Mouse (Mus musculus) layer of hippocampus, adult 6 months (tissue): Measurements from ENCODE around the gene Olfr139. TPM values are rescaled to one million over a fixed set of nuclear protein-coding genes. Genes with fewer than 3 reads are reported as not detected.

Experiments used
- long read RNA-seq, 2 experiments: library from polyadenylated mRNA; unstranded; transcript quantifications; one replicate each; pipeline ENCODE4 v2.0.0; 2019 to 2020
- polyA plus RNA-seq: library from polyadenylated mRNA; unstranded; fragments of <200 nt; fragmentation: Nextera tagmentation; gene quantifications from 2 replicates; pipeline ENCODE4 v1.2.3, GENCODE M21; 2021

Gene Olfr139
- not detected in 2 replicates for polyA plus RNA-seq
- long read RNA-seq, experiment 1 = 0 reads
- long read RNA-seq, experiment 2 = 0 reads

DNA sequence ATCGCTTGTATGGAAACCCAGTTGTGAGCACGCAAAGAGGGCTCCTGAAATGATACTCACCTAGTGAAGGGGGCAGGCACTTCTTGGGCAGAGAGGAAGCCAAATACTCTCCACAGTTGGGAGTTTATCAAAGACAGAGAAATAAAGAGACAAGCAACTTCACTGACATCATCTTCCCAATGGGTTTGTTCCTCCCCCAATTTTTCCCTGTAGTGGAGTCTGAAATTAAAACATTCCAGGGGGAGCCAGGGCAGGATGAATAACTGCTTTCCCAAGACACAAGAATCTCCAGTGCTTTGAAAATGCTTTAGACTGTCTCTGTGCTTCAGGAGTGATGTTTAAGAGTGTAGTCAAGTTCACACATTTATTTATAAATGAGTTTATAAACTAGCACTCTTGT is at the start of gene Olfr139, which contains the start of gene Olfr399:
Gene Olfr139, minus strand, starts transcription at position 101 of the 400 bp plus-strand sequence.
Gene Olfr399, minus strand, starts transcription at position 165 of the 400 bp plus-strand sequence.

DNA sequence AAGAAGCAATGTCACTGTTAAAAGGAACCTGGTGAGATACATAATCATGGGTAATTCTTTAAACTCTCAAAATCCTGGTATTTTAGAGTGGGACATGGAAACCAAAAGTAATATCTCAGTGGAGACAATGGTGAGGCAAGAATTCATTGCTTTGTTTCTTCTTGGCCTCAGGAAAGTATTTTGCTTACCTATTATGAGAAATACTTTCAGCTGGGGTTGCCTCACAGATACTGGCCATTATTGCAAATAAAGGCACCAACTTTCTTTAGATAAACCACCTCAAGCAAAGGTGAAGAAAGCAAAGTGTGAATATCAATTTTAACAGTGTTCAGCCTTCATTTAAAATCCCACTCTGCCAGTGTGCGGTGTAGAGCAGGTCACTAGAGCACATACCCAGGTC is 13.3 kb upstream of the Olfr139 start, which contains the start of gene Zfp616:
Gene Zfp616, plus strand, starts transcription at position 301 of the 400 bp plus-strand sequence.

Other genes with a start within 250 kb of the Olfr139 start
- gene Olfr392, start 239.5 kb downstream of the Olfr139 start, polyA plus RNA-seq = not detected in 2 replicates
- gene Olfr393, start 205.1 kb downstream of the Olfr139 start, polyA plus RNA-seq = not detected in 2 replicates
- gene Olfr394, start 165.8 kb downstream of the Olfr139 start, polyA plus RNA-seq = not detected in 2 replicates
- not detected in 2 replicates for gene Olfr395, start 147.3 kb downstream of the Olfr139 start, polyA plus RNA-seq
- gene Olfr23, start 119.9 kb downstream of the Olfr139 start, polyA plus RNA-seq = not detected in 2 replicates
- gene Olfr397, start 95.7 kb downstream of the Olfr139 start, polyA plus RNA-seq = not detected in 2 replicates
- gene Olfr398, start 66.1 kb downstream of the Olfr139 start, polyA plus RNA-seq = not detected in 2 replicates
- gene Olfr399, start 64 bp upstream of the Olfr139 start, polyA plus RNA-seq = not detected in 2 replicates
- not detected in 2 replicates for gene Zfp616, start 13.4 kb upstream of the Olfr139 start, polyA plus RNA-seq
- gene Olfr401, start 57.2 kb upstream of the Olfr139 start, polyA plus RNA-seq = not detected in 2 replicates
- gene Olfr402, start 97.0 kb upstream of the Olfr139 start, polyA plus RNA-seq = not detected in 2 replicates
- gene Olfr403, start 129.7 kb upstream of the Olfr139 start, polyA plus RNA-seq = not detected in 2 replicates
- gene Olfr43, start 154.8 kb upstream of the Olfr139 start, polyA plus RNA-seq = not detected in 2 replicates
- not detected in 2 replicates for gene Olfr406, start 203.3 kb upstream of the Olfr139 start, polyA plus RNA-seq
- not detected in 2 replicates for gene Olfr59, start 227.2 kb upstream of the Olfr139 start, polyA plus RNA-seq